Mouse (Mus musculus) lung, postnatal 0 days (tissue): ENCODE measurements around the gene Hells.

Source experiments
- CTCF ChIP-seq: IDR thresholded peaks from 2 replicates; pipeline ENCODE4 v1.5.1; 2016; ENCODE audit warnings: antibody characterized with exemption, mild to moderate bottlenecking
- EP300 ChIP-seq: IDR thresholded peaks from 2 replicates; pipeline ENCODE4 v1.6.1; 2016; ENCODE audit warnings: antibody characterized with exemption, mild to moderate bottlenecking, control low read depth

- TF ChIP-seq CTCF (no peak), EP300 (no peak)
Measured at GRCm38 (mm10) chr19:38930788-38931565, at the start of gene Hells.
